Mouse (Mus musculus) hindbrain, embryonic 12.5 days (tissue): ENCODE results near the gene Lsm14b. TPM values are rescaled to one million over a fixed set of nuclear protein-coding genes. Genes with fewer than 3 reads are reported as not detected.

Experiments
- ATAC-seq: fragments of 200-750 bp; cut with Nextera tagmentation; 2 replicates; pipeline ENCODE4 v1.8.0; 2017; ENCODE audit warnings: moderate TSS enrichment; ENCODE audit not compliant: low FRiP score
- H3K27ac ChIP-seq: fragments of 300-500 bp; sonication (generic); 2 replicates; pipeline ENCODE4 v1.5.1; 2016; ENCODE audit warnings: mild to moderate bottlenecking
- H3K27me3 ChIP-seq: fragments of 300-500 bp; sonication (generic); 2 replicates; pipeline ENCODE4 v1.6.1; 2016; ENCODE audit warnings: mild to moderate bottlenecking
- H3K36me3 ChIP-seq: fragments of 300-500 bp; sonication (generic); 2 replicates; pipeline ENCODE4 v1.6.1; 2016; ENCODE audit warnings: mild to moderate bottlenecking
- H3K4me1 ChIP-seq: fragments of 300-500 bp; sonication (generic); 2 replicates; pipeline ENCODE4 v1.6.1; 2016
- H3K4me2 ChIP-seq: fragments of 300-500 bp; sonication (generic); replicated peaks from 2 replicates; pipeline ENCODE4 v1.6.1; 2016; ENCODE audit warnings: mild to moderate bottlenecking
- H3K4me3 ChIP-seq: fragments of 300-500 bp; sonication (generic); 2 replicates; pipeline ENCODE4 v1.5.1; 2016; ENCODE audit warnings: mild to moderate bottlenecking
- H3K9ac ChIP-seq: fragments of 300-500 bp; sonication (generic); 2 replicates; pipeline ENCODE4 v1.6.1; 2016; ENCODE audit warnings: mild to moderate bottlenecking, moderate library complexity
- H3K9me3 ChIP-seq: fragments of 300-500 bp; sonication (generic); replicated peaks from 2 replicates; pipeline ENCODE4 v1.6.1; 2016; ENCODE audit warnings: mild to moderate bottlenecking
- WGBS: fragments of 180-500 bp; shearing (Covaris S2); methylation state at CpG from one replicate; pipeline ENCODE4 v1.1.7; 2016; 5-methylcytosine and 5-hydroxymethylcytosine counted together
- polyA plus RNA-seq: library from polyadenylated mRNA; unstranded; fragments of >200 nt; fragmentation: Nextera tagmentation; extraction: Ambion mirVana; gene quantifications from 2 replicates; pipeline ENCODE4 v1.2.1, GENCODE M21; 2016

Lsm14b gene
- polyA plus RNA-seq: 14.1 and 16.7 TPM in 2 replicates

- Histone ChIP-seq H3K4me2 (peak within 1 kb of the TSS; percentile 91), H3K27me3 (peaks cover 30% of the 10 kb centered on the region), H3K36me3 (peaks cover 23% of the 10 kb centered on the region), H3K4me1 (peaks cover 39% of the 10 kb centered on the region), H3K4me3 (peak within 1 kb of the TSS; percentile 72), H3K9ac (peak within 1 kb of the TSS; percentile 94), H3K27ac (peak within 1 kb of the TSS; percentile 97), H3K9me3 (no peaks in the 10 kb centered on the region)
- peak; percentile 93 for ATAC-seq
- WGBS: under 1% methylated on average over 51 of the region's 80 CpGs
Observed at GRCm38 (mm10) chr2:180024401-180025098, at the start of gene Lsm14b. TSS of gene Lsm14b (plus strand) at chr2:180024987.

- no peak for ATAC-seq
- H3K4me2 ChIP-seq: peak overlapping the region; percentile 100
- H3K9ac ChIP-seq: peak overlapping the region; percentile 91
- H3K27ac ChIP-seq: peak overlapping the region; percentile 96
- H3K4me1 ChIP-seq: peaks cover 48% of the 10 kb centered on the region
- no CpG with 5 or more reads among the region's 82 CpGs for WGBS
- no peaks in the 10 kb centered on the region for H3K27me3 ChIP-seq
- peak overlapping the region; percentile 82 for H3K4me3 ChIP-seq
- H3K36me3 ChIP-seq: no peaks in the 10 kb centered on the region
- no peaks in the 10 kb centered on the region for H3K9me3 ChIP-seq
Observed at GRCm38 (mm10) chr2:179975851-179976250, 48.9 kb upstream of the Lsm14b start.

DNA sequence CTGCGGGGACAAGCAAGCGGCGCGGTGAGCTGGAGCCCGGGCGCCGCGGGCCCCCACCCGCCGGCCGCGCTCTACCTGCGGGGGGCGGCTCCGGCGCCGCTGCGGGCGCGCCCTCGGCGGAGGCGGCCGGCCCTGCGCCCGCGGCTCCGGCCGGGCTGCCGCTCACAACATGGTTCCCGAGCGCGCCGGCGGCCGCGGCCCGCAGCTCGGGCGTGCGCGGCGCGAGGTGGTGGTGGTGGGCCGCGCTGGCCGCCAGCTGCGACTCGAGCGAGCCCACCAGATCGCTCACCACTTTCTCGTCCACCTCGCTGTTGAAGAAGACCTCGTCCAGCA lies 48.5 kb upstream of the Lsm14b start:
- peak overlapping the region; percentile 82 for H3K4me3 ChIP-seq
- H3K9me3 ChIP-seq: no peaks in the 10 kb centered on the region
- no peaks in the 10 kb centered on the region for H3K27me3 ChIP-seq
- peak overlapping the region; percentile 96 for H3K27ac ChIP-seq
- no peak for ATAC-seq
- H3K4me1 ChIP-seq: peaks cover 46% of the 10 kb centered on the region
- no peaks in the 10 kb centered on the region for H3K36me3 ChIP-seq
- 0% methylated on average over 29 of the region's 54 CpGs for WGBS
- peak overlapping the region; percentile 55 for H3K4me2 ChIP-seq
- peak overlapping the region; percentile 91 for H3K9ac ChIP-seq

DNA sequence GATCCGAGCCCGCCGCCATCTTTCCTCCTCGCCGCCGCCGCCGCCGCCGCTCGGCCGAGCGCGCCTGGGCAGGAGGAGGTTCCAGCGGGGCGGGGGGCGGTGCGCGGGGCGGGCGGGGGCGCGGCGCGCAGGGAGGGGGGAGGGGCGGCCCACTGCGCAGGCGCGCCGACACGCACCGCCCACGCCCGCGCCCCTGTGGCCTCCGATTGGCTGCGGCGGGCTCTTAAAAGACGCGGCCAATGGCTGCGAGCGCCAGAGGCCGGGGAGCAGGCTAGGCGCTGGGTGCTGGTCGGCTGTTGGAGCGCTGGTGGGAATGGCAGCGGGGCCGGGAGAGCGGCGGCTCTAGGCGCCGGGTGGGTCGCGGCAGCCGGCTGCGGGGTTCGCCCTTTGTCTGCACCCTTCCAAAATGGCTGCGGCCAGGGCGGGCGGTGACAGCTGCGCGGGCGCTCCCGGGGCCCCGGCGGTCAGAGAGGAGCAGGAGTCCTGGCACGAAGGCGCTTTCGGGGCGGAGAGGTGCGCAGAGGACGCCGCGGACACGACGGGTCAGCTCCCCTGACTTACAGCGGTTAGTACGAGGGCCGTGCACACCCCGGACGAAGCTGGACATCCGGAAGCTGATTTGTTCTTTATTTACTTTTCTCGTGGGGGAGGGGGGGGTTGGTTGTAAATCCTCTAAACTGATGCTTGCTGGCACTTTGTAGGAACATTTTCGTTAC lies 48.0 kb upstream of the Lsm14b start, which contains the start of gene Taf4:
Gene Taf4, minus strand, starts transcription at position 19 of the 716 bp plus-strand sequence.
- H3K36me3 ChIP-seq: no peaks in the 10 kb centered on the region
- WGBS: 1% methylated on average over 58 of the region's 84 CpGs
- H3K27ac ChIP-seq: peak within 1 kb of the TSS; percentile 96
- no peaks in the 10 kb centered on the region for H3K9me3 ChIP-seq
- peak within 1 kb of the TSS; percentile 82 for H3K4me3 ChIP-seq
- H3K4me2 ChIP-seq: peak within 1 kb of the TSS; percentile 100
- ATAC-seq: peak; percentile 96
- no peaks in the 10 kb centered on the region for H3K27me3 ChIP-seq
- peak within 1 kb of the TSS; percentile 91 for H3K9ac ChIP-seq
- peaks cover 41% of the 10 kb centered on the region for H3K4me1 ChIP-seq

DNA sequence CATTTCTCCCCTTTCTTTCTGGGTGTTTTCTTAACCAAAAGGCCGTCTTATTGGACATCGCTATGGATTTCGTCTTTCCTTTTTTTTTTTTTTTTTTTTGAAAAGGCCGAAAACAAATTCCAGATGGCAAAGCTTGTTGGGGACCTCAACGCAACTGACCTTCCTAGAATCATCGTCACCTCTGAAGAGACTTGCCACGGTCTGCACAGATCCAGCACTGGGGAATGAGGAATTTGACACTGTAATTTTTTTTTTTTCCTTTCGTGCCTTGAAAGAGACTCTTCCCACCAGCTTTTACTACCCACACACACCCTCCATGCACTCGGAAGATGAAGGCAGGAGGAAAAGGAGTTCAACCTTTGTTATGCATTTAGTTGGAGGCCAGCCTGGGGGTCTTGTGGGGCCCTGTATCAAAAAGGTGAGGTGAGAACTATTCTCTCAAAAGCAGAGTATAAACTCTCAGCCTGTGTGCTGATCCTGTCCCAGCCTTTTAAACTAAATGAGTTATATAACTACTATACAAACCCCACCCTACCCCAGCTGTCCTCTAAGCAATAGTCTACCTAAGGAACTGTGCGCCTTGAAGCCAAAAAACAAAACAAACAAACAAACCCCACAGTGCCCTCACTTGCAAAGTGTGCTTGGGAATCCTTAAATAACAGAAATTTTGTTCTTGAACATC lies 47.3 kb upstream of the Lsm14b start:
- Histone ChIP-seq H3K4me3 (peak overlapping the region; percentile 82), H3K4me1 (peaks cover 34% of the 10 kb centered on the region), H3K36me3 (no peaks in the 10 kb centered on the region), H3K9me3 (no peaks in the 10 kb centered on the region), H3K27ac (peak overlapping the region; percentile 96), H3K27me3 (no peaks in the 10 kb centered on the region), H3K4me2 (peak overlapping the region; percentile 55), H3K9ac (peak overlapping the region; percentile 91)
- ATAC-seq: no peak
- WGBS: 9% methylated on average over 10 of the region's 10 CpGs

DNA sequence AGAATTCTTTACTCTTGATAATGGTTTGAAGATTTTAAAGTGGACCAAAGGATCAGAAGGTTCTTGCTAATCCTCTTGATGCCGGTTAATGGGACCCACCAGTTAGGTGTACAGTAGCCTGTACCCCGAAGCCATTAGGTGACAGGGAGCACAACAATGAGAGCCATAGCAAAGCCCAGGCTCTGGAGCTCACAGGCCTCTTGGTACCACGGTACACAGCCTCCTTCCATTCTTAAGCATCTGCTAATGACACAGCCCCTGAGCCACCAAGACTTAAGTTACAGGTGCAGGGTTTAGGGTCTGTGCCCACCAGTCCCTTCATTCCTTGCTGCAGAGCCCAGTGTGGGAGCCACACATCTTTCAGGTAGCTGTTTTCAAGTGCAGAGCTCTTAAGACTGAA lies 46.5 kb upstream of the Lsm14b start:
- no peak for ATAC-seq
- peak overlapping the region; percentile 55; the same call in 1 of the 2 replicates for H3K4me2 ChIP-seq
- 80% methylated on average over 3 of the region's 3 CpGs for WGBS
- H3K36me3 ChIP-seq: no peaks in the 10 kb centered on the region
- H3K4me1 ChIP-seq: peaks cover 28% of the 10 kb centered on the region
- no peaks in the 10 kb centered on the region for H3K27me3 ChIP-seq
- no peak overlapping the region for H3K27ac ChIP-seq
- no peak overlapping the region for H3K9ac ChIP-seq
- no peaks in the 10 kb centered on the region for H3K9me3 ChIP-seq
- H3K4me3 ChIP-seq: no peak overlapping the region

DNA sequence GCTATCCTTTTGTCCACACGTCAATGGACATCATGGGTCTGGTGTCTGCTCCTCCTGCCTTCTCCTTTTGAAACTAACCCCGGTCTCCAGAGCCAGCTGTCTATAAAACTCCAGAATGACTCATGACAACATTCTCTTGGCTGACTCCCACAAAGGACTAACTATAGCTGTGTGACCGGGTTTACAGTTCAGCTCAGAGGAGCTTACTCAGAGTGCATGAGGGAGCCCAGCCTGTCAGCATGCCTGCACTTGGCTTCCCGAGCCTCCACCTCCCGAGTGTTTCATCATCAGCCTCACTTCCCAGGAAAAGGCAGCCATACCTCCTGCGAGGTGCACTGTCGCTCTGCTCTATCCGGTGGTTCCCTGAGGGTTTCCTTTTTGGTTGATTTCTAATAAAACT lies 45.0 kb upstream of the Lsm14b start:
- Histone ChIP-seq H3K27me3 (no peaks in the 10 kb centered on the region), H3K9me3 (no peaks in the 10 kb centered on the region), H3K36me3 (no peaks in the 10 kb centered on the region), H3K4me2 (no peak overlapping the region), H3K9ac (no peak overlapping the region), H3K4me3 (no peak overlapping the region), H3K4me1 (peaks cover 12% of the 10 kb centered on the region), H3K27ac (no peak overlapping the region)
- 59% methylated on average over 8 of the region's 8 CpGs for WGBS
- no peak for ATAC-seq

- H3K36me3 ChIP-seq: no peaks in the 10 kb centered on the region
- no peaks in the 10 kb centered on the region for H3K9me3 ChIP-seq
- H3K4me1 ChIP-seq: peaks cover 8% of the 10 kb centered on the region
- H3K9ac ChIP-seq: peak overlapping the region; percentile 18; the same call in 1 of the 2 replicates
- H3K27me3 ChIP-seq: no peaks in the 10 kb centered on the region
- 54% methylated on average over 4 of the region's 4 CpGs for WGBS
- no peak overlapping the region for H3K27ac ChIP-seq
- no peak overlapping the region for H3K4me3 ChIP-seq
- H3K4me2 ChIP-seq: no peak overlapping the region
- ATAC-seq: no peak
Observed at GRCm38 (mm10) chr2:179980616-179981015, 44.2 kb upstream of the Lsm14b start.

- Histone ChIP-seq H3K36me3 (no peaks in the 10 kb centered on the region), H3K4me1 (peaks cover 4% of the 10 kb centered on the region), H3K27me3 (no peaks in the 10 kb centered on the region), H3K9ac (no peak overlapping the region), H3K4me3 (no peak overlapping the region), H3K4me2 (no peak overlapping the region), H3K27ac (no peak overlapping the region), H3K9me3 (no peaks in the 10 kb centered on the region)
- no peak for ATAC-seq
- WGBS: 81% methylated on average over 3 of the region's 3 CpGs
Observed at GRCm38 (mm10) chr2:179982715-179983114, 42.1 kb upstream of the Lsm14b start.

GRCm38 (mm10) chr2:179984830-179985229 lies 40.0 kb upstream of the Lsm14b start:
- no peaks in the 10 kb centered on the region for H3K36me3 ChIP-seq
- H3K4me2 ChIP-seq: no peak overlapping the region
- H3K9me3 ChIP-seq: no peaks in the 10 kb centered on the region
- no peaks in the 10 kb centered on the region for H3K4me1 ChIP-seq
- ATAC-seq: no peak
- H3K27ac ChIP-seq: no peak overlapping the region
- 47% methylated on average over 7 of the region's 7 CpGs for WGBS
- H3K4me3 ChIP-seq: no peak overlapping the region
- no peaks in the 10 kb centered on the region for H3K27me3 ChIP-seq
- H3K9ac ChIP-seq: no peak overlapping the region

- WGBS: 56% methylated on average over 1 of the region's 1 CpGs
- H3K9me3 ChIP-seq: no peaks in the 10 kb centered on the region
- no peak overlapping the region for H3K27ac ChIP-seq
- H3K4me2 ChIP-seq: no peak overlapping the region
- H3K4me1 ChIP-seq: no peaks in the 10 kb centered on the region
- no peaks in the 10 kb centered on the region for H3K27me3 ChIP-seq
- no peak for ATAC-seq
- H3K36me3 ChIP-seq: no peaks in the 10 kb centered on the region
- no peak overlapping the region for H3K4me3 ChIP-seq
- no peak overlapping the region for H3K9ac ChIP-seq
Observed at GRCm38 (mm10) chr2:179985695-179986094, 39.1 kb upstream of the Lsm14b start.

GRCm38 (mm10) chr2:179986437-179987022 lies 38.3 kb upstream of the Lsm14b start:
- no peaks in the 10 kb centered on the region for H3K27me3 ChIP-seq
- H3K9ac ChIP-seq: no peak overlapping the region
- no peak overlapping the region for H3K27ac ChIP-seq
- WGBS: 74% methylated on average over 10 of the region's 10 CpGs
- H3K36me3 ChIP-seq: no peaks in the 10 kb centered on the region
- ATAC-seq: no peak
- H3K4me2 ChIP-seq: no peak overlapping the region
- H3K9me3 ChIP-seq: no peaks in the 10 kb centered on the region
- no peak overlapping the region for H3K4me3 ChIP-seq
- H3K4me1 ChIP-seq: no peaks in the 10 kb centered on the region
